Mouse (Mus musculus) CH12.LX (cell line): ENCODE results near the gene Ctnna3.

Source experiments
- CHD1 ChIP-seq: IDR thresholded peaks from 2 replicates; pipeline ENCODE4 v1.6.1; 2012; ENCODE audit warnings: low read depth, low read length, improper control_type of control experiment, inconsistent platforms
- CTCF ChIP-seq, 2 experiments: IDR thresholded peaks in 1 of 2; conservative IDR thresholded peaks in 1 of 2; 2 replicates each; pipeline ENCODE4 v1.5.1; 2011 to 2012; ENCODE audit warnings: low read depth in 2 of 2, low read length in 2 of 2, improper control_type of control experiment in 1 of 2, inconsistent platforms in 1 of 2, mild to moderate bottlenecking in 1 of 2, moderate library complexity in 1 of 2
- E2F4 ChIP-seq: IDR thresholded peaks from 2 replicates; pipeline ENCODE4 v1.6.1; 2011; ENCODE audit warnings: low read depth, low read length, improper control_type of control experiment; ENCODE audit not compliant: insufficient replicate concordance
- JUND ChIP-seq: conservative IDR thresholded peaks from 2 replicates; pipeline ENCODE4 v1.6.1; 2011; ENCODE audit warnings: low read depth, low read length, improper control_type of control experiment
- POLR2A ChIP-seq: IDR thresholded peaks from 2 replicates; pipeline ENCODE4 v1.6.1; 2011; ENCODE audit warnings: low read depth, mild to moderate bottlenecking, improper control_type of control experiment, low read length
- USF1 ChIP-seq: IDR thresholded peaks from 2 replicates; pipeline ENCODE4 v1.6.1; 2014; ENCODE audit warnings: low read depth, mild to moderate bottlenecking, inconsistent platforms, low read length, improper control_type of control experiment
- ZC3H11A ChIP-seq: IDR thresholded peaks from 2 replicates; pipeline ENCODE4 v1.6.1; 2012; ENCODE audit warnings: low read depth, mild to moderate bottlenecking, inconsistent platforms, low read length, improper control_type of control experiment
- ZKSCAN1 ChIP-seq: IDR thresholded peaks from 2 replicates; pipeline ENCODE4 v1.6.1; 2012; ENCODE audit warnings: low read depth, inconsistent platforms, low read length, improper control_type of control experiment, borderline replicate concordance

DNA sequence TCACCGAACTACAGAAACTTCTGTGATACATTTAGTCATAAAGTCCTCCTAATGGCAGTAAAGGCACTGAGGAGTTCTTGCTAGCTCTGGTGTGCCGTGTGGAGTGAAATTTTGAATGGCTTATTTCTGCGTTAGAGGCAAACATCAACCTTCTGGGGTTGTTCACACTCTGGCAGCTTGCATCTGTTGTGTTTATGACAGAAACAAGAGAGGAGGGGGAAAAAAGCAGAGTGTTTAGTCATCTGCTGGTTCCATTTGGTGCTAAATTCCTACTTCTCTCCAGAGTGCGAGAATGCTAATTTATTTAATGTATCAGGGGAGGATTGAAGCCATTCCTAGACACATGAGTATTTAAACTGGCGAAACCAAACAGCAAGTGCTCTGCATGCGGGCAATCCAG is 374.0 kb downstream of the Ctnna3 start:
- TF ChIP-seq JUND (no peak), ZKSCAN1 (no peak), CTCF (conservative IDR thresholded peaks at IDR 0.05 in 1 of 2, IDR thresholded peaks at IDR 0.05 in 1 of 2; ENCODE audit: low read depth in 2 of 2, low read length in 2 of 2) (no peak), E2F4 (no peak), ZC3H11A (no peak), POLR2A (no peak), CHD1 (no peak), USF1 (no peak)
